Mouse (Mus musculus) stomach, embryonic 15.5 days (tissue): ENCODE measurements around the gene Kif26b. TPM values are rescaled to one million over a fixed set of nuclear protein-coding genes. Genes with fewer than 3 reads are reported as not detected.

Experiments
- ATAC-seq: fragments of 200-750 bp; cut with Nextera tagmentation; 2 replicates; pipeline ENCODE4 v1.8.0; 2017; ENCODE audit warnings: low read depth, moderate number of reproducible peaks, moderate TSS enrichment; ENCODE audit not compliant: insufficient read depth, low FRiP score
- H3K27ac ChIP-seq: fragments of 300-500 bp; sonication (generic); 2 replicates; pipeline ENCODE4 v1.5.1; 2015; ENCODE audit warnings: mild to moderate bottlenecking, inconsistent platforms
- H3K27me3 ChIP-seq: fragments of 300-500 bp; sonication (generic); replicated peaks from 2 replicates; pipeline ENCODE4 v1.6.1; 2015; ENCODE audit warnings: inconsistent platforms
- H3K36me3 ChIP-seq: fragments of 300-500 bp; sonication (generic); 2 replicates; pipeline ENCODE4 v1.6.1; 2015; ENCODE audit warnings: inconsistent platforms
- H3K4me1 ChIP-seq: fragments of 300-500 bp; sonication (generic); 2 replicates; pipeline ENCODE4 v1.6.1; 2015; ENCODE audit warnings: inconsistent platforms
- H3K4me2 ChIP-seq: fragments of 300-500 bp; sonication (generic); 2 replicates; pipeline ENCODE4 v1.6.1; 2015; ENCODE audit warnings: mild to moderate bottlenecking, inconsistent platforms
- H3K4me3 ChIP-seq: fragments of 300-500 bp; sonication (generic); replicated peaks from 2 replicates; pipeline ENCODE4 v1.5.1; 2015; ENCODE audit warnings: inconsistent platforms
- H3K9ac ChIP-seq: fragments of 300-500 bp; sonication (generic); 2 replicates; pipeline ENCODE4 v1.6.1; 2015; ENCODE audit warnings: inconsistent platforms
- H3K9me3 ChIP-seq: fragments of 300-500 bp; sonication (generic); 2 replicates; pipeline ENCODE4 v1.6.1; 2016; ENCODE audit warnings: inconsistent platforms
- WGBS: fragments of 180-500 bp; shearing (Covaris S2); methylation state at CpG from one replicate; pipeline ENCODE4 v1.1.7; 2015; 5-methylcytosine and 5-hydroxymethylcytosine counted together
- polyA plus RNA-seq: library from polyadenylated mRNA; unstranded; fragments of >200 nt; fragmentation: Nextera tagmentation; extraction: Ambion mirVana; gene quantifications from 2 replicates; pipeline ENCODE4 v1.2.1, GENCODE M21; 2015

Kif26b gene
- polyA plus RNA-seq, 1 experiment from 2014 or later, result 3.4 TPM

DNA sequence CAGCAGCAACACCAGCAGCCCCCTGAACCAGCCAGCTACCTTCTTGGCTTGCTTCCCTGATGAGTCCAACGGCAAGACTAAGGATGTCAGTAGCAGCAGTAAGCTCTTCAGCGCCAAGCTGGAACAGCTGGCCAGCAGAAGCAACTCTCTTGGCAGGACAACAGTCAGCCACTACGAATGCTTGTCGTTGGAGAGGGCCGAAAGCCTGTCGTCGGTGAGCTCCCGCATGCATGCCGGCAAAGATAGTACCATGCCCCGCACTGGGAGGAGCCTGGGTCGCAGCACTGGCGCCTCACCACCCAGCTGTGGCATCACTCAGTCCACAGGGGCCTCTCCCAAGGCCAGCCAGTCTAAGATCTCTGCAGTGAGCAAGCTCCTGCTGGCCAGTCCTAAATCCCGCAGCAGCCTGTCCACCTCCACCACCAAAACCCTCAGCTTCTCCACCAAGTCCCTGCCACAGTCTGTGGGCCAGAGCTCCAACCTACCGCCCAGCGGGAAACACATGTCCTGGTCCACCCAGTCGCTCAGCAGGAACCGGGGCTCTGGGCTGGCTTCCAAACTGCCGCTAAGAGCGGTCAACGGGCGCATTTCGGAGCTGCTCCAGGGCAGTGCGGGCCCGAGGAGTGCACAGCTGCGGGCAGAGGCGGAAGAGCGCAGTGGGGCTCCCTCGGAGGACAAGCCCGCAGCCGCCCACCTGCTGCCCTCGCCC, 388.4 kb downstream of the Kif26b start:
- H3K27ac ChIP-seq, result no peak overlapping the region
- H3K9me3 ChIP-seq, result no peaks in the 10 kb centered on the region
- H3K36me3 ChIP-seq, result no peaks in the 10 kb centered on the region
- WGBS, result 67% methylated on average over 31 of the region's 31 CpGs
- no peak; the same call in 1 of the 2 replicates for ATAC-seq
- no peak overlapping the region for H3K9ac ChIP-seq
- no peaks in the 10 kb centered on the region for H3K27me3 ChIP-seq
- H3K4me1 ChIP-seq, result 0 out of 2 replicates have a peak, but pooled peaks cover 3% of the 10 kb centered on the region
- H3K4me2 ChIP-seq, result no peak overlapping the region
- H3K4me3 ChIP-seq, result no peak overlapping the region

DNA sequence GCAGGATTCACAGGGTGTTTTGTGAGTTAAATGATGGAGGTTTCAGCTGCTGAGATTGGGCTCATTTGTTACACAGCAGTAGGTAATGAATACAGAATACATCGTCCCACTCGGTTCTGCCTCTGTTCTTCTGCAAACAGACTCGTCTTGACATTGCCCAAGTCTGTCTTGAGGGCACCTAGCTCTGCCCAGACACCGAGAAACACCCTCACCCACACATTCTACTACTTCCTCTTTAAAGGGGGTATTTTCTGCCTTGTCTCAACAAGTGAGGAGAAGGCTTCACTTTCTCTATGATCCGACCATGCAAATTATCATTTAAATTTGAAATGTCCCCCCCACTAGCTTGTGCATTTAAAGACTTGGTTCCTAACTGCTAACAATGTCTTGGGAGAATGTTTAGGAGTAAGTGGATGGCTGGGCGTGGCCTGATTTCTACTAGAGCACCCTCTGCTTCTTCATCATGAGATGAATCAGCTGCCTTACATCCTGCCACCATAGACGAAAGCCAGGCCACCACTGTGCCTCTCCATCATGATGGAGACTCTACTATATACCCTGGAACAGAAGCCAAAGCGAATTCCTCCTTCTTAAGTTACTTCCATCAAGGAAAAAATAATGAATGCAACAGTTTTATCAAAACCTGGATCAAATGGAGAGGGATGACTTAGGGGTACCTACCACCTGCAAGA, 395.7 kb downstream of the Kif26b start:
- H3K4me1 ChIP-seq, result no peaks in the 10 kb centered on the region
- 59% methylated on average over 8 of the region's 8 CpGs for WGBS

DNA sequence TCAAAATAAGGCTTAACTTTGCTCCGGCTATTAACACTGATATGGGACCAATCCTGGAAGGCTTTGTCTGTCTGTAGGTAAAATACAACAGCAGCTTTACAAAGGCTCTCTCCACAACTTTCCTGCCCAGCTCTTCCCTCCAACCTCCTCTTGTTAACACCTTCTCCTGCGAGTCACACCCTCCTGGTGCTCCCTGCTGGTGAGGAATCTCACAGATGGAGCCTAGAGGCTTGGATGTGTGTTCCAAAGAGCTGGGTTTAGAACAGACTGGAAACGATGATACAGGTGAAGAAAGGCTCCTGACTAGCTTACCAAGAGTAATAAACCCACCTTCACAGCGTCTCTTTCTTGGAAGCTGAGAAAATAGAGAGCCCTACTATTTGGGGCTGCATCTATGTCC, 400.6 kb downstream of the Kif26b start:
- H3K36me3 ChIP-seq, result no peaks in the 10 kb centered on the region
- H3K4me2 ChIP-seq, result no peak overlapping the region
- WGBS, result 49% methylated on average over 4 of the region's 4 CpGs
- no peaks in the 10 kb centered on the region for H3K27me3 ChIP-seq
- no peak overlapping the region for H3K27ac ChIP-seq
- H3K9ac ChIP-seq, result no peak overlapping the region
- no peak for ATAC-seq
- no peaks in the 10 kb centered on the region for H3K9me3 ChIP-seq
- no peak overlapping the region for H3K4me3 ChIP-seq
- H3K4me1 ChIP-seq, result no peaks in the 10 kb centered on the region

More for the DNA sequence above, 395.7 kb downstream of the Kif26b start:
- Histone ChIP-seq H3K9ac (no peak overlapping the region), H3K27me3 (no peaks in the 10 kb centered on the region), H3K4me2 (no peak overlapping the region), H3K27ac (no peak overlapping the region), H3K4me3 (no peak overlapping the region), H3K9me3 (no peaks in the 10 kb centered on the region), H3K36me3 (no peaks in the 10 kb centered on the region)
- ATAC-seq, result peak; percentile 22; the same call in 1 of the 2 replicates

DNA sequence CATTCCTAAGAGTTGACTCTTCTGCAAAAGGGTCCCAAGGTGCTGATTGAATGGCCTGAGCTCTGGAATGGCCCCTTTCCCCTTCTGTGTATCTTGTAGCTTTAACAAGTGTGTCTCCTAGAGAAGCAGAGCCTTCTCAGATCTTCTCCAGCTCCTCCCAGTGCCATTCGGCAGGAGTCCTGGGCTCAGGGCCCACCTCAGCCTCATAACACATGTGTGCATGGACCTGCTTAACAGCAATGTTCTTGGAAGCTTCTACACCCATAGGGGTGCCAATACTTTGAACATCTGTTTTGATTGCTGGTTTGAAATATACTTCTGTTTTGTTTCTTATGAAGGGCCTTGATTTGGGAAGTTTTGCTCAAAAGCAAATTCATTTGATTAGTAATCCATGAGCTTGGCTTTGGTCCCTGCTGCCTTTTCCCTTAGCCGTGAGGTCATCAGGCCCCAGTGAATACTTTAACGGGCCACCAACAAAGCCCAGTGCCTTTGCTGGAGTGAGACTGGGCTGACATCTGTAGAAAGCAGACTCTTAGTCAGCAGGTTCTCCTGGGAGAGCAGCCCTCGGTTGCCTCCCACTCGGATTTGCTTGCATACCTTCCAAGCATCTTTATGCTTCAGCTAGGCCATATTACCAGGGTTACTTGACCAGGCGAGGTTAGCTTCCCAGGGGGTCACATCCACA, 405.2 kb downstream of the Kif26b start:
- H3K4me3 ChIP-seq, result no peak overlapping the region
- H3K27me3 ChIP-seq, result no peaks in the 10 kb centered on the region
- no peak overlapping the region for H3K27ac ChIP-seq
- no peaks in the 10 kb centered on the region for H3K9me3 ChIP-seq
- H3K4me1 ChIP-seq, result no peaks in the 10 kb centered on the region; the same call in 1 of the 2 replicates
- H3K36me3 ChIP-seq, result no peaks in the 10 kb centered on the region
- WGBS, result 76% methylated on average over 6 of the region's 6 CpGs
- no peak for ATAC-seq
- H3K9ac ChIP-seq, result no peak overlapping the region
- H3K4me2 ChIP-seq, result no peak overlapping the region

DNA sequence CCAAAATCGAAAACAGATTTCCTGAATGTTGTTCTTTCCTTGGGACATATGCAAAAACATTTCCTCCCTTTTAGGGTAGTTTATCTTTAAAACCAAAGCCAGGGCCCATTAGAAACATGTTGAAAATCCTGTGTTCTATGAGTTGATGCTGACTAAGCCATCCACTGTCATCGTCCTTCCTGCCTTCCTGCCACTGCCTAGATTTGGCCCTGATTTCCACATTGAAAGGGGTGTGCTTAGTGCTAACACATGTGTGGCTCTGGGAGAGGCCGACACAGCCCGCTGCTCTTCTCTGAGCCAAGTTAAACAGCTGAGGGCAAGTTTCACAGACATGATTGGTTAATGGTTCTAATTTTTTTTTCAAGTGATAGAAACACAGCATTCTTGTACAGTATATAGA, 407.5 kb downstream of the Kif26b start:
- WGBS, result 48% methylated on average over 4 of the region's 4 CpGs
- Histone ChIP-seq H3K27me3 (no peaks in the 10 kb centered on the region), H3K4me3 (no peak overlapping the region), H3K36me3 (no peaks in the 10 kb centered on the region), H3K4me1 (no peaks in the 10 kb centered on the region; the same call in 1 of the 2 replicates), H3K27ac (no peak overlapping the region), H3K4me2 (no peak overlapping the region), H3K9ac (no peak overlapping the region), H3K9me3 (no peaks in the 10 kb centered on the region)
- ATAC-seq, result no peak

DNA sequence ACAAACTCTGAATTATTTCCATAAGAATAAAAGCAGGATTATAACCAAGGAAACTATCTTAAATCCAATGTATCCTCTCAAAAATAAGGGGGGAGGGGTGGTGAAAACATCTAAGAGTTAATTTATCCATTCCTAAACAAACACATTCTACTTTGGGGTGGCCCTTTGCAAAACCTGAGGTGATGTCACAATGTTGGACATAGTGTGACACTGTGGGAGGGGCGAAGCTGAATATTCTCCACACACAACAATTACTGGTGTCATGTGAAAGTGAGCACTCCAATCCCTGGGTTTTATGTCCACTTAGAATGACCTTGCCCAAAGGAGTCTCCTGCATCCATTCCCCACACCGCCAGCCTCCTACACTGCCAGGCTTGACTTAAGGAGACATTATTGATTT, 408.1 kb downstream of the Kif26b start:
- Histone ChIP-seq H3K9me3 (no peaks in the 10 kb centered on the region), H3K27me3 (no peaks in the 10 kb centered on the region), H3K9ac (no peak overlapping the region), H3K4me2 (no peak overlapping the region), H3K4me3 (no peak overlapping the region), H3K27ac (no peak overlapping the region), H3K36me3 (no peaks in the 10 kb centered on the region), H3K4me1 (no peaks in the 10 kb centered on the region; the same call in 1 of the 2 replicates)
- no peak for ATAC-seq
- 82% methylated on average over 2 of the region's 2 CpGs for WGBS

DNA sequence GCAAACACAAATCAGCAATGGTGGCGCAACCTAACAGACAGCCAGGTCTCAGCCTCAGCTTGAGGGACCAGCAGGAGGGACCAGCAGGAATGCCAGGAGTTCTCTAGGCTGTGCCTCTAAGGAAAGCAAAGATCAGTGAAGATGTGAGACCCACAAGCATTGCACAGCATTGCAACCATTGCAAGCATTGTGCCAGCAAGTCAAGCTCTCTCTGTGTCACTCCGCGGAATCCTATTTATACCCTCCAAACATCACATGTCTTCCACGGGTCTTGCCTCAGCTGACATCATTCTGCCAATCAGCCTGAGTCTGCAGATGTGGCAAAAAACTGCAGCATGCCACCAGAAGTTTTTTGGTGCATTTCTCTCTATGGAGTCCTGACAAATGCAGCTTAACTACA, 411.4 kb downstream of the Kif26b start:
- H3K4me3 ChIP-seq, result no peak overlapping the region

DNA sequence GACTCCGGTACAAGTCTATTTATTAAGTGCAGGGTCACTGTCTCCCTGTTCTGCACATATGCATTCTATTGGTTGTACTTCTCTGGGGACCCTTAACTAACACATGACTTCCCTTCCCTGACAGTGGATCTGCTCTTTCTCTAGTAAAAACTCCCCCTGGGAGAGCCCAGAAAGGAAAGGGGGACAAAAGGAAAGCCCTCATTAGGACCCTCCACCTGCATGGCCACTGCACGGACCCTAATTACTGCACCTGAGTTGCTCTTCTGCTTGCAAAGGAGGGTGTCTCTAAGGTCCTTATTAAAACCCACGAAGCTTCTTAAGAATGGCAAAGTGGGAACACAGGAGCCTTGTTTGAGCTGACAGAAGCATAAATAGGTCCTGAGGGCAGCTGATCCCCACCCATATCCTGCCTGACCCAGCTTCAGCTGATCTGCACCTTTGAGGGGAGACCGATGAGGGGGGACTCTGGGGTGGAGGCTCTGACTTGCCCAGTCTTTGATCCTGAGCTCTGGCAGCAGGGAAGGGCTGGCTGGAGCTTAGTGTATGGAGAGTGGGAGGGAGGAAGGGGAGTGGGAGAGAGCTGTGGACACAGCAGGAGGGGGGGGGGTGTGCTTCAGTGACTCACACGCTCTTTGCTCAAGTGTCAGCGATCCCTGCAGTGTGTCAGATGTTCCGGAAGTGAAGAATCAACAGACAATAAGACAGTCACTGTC, 413.5 kb downstream of the Kif26b start:
- Histone ChIP-seq H3K4me3 (no peak overlapping the region), H3K36me3 (no peaks in the 10 kb centered on the region), H3K9ac (no peak overlapping the region), H3K27ac (no peak overlapping the region), H3K4me2 (no peak overlapping the region), H3K4me1 (no peaks in the 10 kb centered on the region), H3K9me3 (no peaks in the 10 kb centered on the region), H3K27me3 (no peaks in the 10 kb centered on the region)
- ATAC-seq, result no peak
- 30% methylated on average over 7 of the region's 7 CpGs for WGBS

More for the DNA sequence above, 411.4 kb downstream of the Kif26b start:
- no peaks in the 10 kb centered on the region for H3K27me3 ChIP-seq
- no peaks in the 10 kb centered on the region; the same call in 1 of the 2 replicates for H3K4me1 ChIP-seq
- ATAC-seq, result no peak
- H3K4me2 ChIP-seq, result no peak overlapping the region
- H3K36me3 ChIP-seq, result no peaks in the 10 kb centered on the region
- H3K27ac ChIP-seq, result no peak overlapping the region
- H3K9ac ChIP-seq, result no peak overlapping the region
- no peaks in the 10 kb centered on the region for H3K9me3 ChIP-seq
- 81% methylated on average over 4 of the region's 4 CpGs for WGBS

DNA sequence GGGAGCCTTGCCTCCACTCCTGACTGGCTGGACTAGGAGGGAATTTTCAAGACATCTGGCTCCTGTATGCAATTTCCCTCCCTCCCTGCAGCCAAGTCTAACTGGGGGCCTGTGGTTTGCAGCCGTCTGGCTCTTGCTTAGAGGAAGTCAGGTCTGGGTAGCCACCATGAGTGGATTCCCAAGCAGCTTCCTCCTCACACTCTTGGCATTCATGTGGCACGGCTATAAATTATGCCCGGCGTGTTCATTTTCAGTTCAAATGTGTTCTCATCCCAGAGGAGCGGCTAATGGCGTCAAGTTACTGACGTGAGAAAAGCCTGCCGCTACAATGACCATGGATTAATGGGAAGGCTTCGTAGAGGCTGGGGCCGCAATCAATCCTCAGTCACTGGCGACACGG, 424.0 kb downstream of the Kif26b start:
- WGBS, result 44% methylated on average over 12 of the region's 12 CpGs
- no peak for ATAC-seq
- Histone ChIP-seq H3K4me1 (no peaks in the 10 kb centered on the region), H3K27ac (no peak overlapping the region), H3K4me2 (no peak overlapping the region), H3K9ac (no peak overlapping the region), H3K9me3 (peaks cover 4% of the 10 kb centered on the region; the same call in 1 of the 2 replicates), H3K36me3 (no peaks in the 10 kb centered on the region), H3K4me3 (no peak overlapping the region), H3K27me3 (no peaks in the 10 kb centered on the region)

DNA sequence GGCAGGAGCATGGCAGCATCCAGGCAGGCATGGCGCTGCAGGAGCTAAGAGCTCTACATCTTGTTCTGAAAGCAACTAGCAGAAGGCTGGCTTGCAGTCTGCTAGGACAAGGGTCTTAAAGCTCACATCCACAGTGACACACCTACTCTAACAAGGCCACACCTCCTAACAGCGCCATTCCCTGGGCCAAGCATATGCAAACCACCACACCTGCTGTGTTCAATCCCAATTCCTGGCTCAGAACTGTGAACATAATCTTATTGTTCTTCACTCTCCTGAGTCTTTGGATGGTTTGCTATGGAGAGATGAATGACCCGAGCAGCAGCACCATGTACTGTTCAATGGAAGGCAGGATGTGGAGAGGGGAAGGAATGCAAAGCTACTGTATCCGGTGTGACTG, 429.7 kb downstream of the Kif26b start:
- no peak for ATAC-seq
- H3K27ac ChIP-seq, result no peak overlapping the region
- WGBS, result 83% methylated on average over 4 of the region's 4 CpGs
- H3K9ac ChIP-seq, result no peak overlapping the region
- H3K27me3 ChIP-seq, result no peaks in the 10 kb centered on the region
- no peaks in the 10 kb centered on the region for H3K9me3 ChIP-seq
- no peak overlapping the region for H3K4me3 ChIP-seq
- no peak overlapping the region for H3K4me2 ChIP-seq
- peaks cover 3% of the 10 kb centered on the region; the same call in 1 of the 2 replicates for H3K4me1 ChIP-seq
- no peaks in the 10 kb centered on the region for H3K36me3 ChIP-seq

DNA sequence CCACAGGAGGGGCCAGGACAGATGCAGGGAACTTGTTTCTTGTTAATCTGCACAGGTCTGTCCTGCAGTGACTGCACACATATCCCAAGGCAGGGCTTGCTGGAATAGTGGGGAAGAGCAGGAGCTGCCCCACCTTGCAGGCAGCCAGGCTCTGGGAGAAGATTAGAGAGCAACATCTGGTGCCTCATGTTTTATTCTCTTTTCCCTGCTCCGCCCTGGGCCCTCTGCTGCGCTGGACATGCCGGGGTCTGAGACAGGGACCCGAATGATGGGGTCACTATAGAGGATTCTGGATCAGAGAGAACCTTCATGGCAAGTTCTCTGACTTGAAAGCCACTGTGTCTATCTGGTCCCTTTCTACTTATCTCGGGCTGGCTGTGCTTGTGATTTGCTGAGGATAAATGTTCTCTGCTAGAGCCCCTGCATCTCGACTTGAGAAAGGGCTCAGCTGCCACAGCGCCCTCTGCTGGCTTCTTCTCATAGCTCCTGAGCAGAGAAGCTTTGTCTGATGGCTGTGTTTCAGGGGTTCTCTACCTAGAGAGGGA, 431.2 kb downstream of the Kif26b start:
- no peak overlapping the region for H3K9ac ChIP-seq
- ATAC-seq, result no peak; the same call in 1 of the 2 replicates
- no peak overlapping the region for H3K4me3 ChIP-seq
- no peaks in the 10 kb centered on the region for H3K27me3 ChIP-seq
- H3K36me3 ChIP-seq, result no peaks in the 10 kb centered on the region
- no peaks in the 10 kb centered on the region for H3K9me3 ChIP-seq
- H3K4me1 ChIP-seq, result peaks cover 3% of the 10 kb centered on the region; the same call in 1 of the 2 replicates
- WGBS, result 44% methylated on average over 7 of the region's 7 CpGs
- no peak overlapping the region for H3K4me2 ChIP-seq
- no peak overlapping the region for H3K27ac ChIP-seq
